Mouse (Mus musculus) retina, postnatal 7 days (tissue): ENCODE data around the gene Manea.
"Not testable (repeated sequence)": the region's sequence is repeated elsewhere in the genome, so short reads cannot be mapped to it uniquely, and the experiment has no call there.

Experiments used
- DNase-seq: peaks from one replicate; pipeline ENCODE4 v3.0.0-alpha.2; 2012; ENCODE audit warnings: low read depth, low spot score

The Manea gene

GRCm38 (mm10) chr4:26346443-26347106 is at the start of gene Manea:
TSS of gene Manea (minus strand) at chr4:26346891.
- peak; percentile 75 for DNase-seq

GRCm38 (mm10) chr4:26354616-26355015 is 7.9 kb upstream of the Manea start:
- DNase-seq, result no peak

DNA sequence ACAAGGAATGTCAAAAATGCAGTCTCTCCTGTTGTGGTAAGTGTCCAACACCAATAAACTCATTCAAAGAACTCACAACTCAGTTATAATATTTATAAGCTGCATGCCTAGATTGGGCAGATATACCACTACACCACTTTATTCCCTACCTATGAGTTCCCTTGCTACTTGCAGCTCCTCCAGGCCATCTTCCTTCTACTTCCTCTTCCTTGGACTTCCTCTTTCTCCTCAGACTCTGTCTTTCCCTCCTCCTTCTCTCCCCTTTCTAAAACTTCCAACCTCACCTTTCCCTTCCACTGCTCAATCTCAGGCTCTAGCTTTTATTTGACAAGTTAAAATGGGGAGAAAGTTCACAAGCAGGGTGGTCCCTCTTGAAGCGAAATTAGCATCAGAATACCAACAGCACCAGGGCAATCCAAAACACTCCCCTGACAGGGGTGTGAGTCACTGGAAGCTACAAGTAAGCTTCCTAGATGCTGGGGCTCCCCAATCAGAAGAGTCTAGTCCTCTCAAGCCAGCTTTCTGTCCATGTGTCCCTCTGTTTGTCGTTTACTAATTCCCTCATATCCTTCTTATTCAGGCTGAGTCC is 7.0 kb upstream of the Manea start:
- no peak for DNase-seq

GRCm38 (mm10) chr4:26347239-26347638 is 548 bp upstream of the Manea start:
- DNase-seq, result no peak

- DNase-seq, result no peak
Measured at GRCm38 (mm10) chr4:26345741-26346442, 799 bp downstream of the Manea start.

GRCm38 (mm10) chr4:26345080-26345479 is 1.6 kb downstream of the Manea start:
- no peak for DNase-seq

- DNase-seq, result no peak
Measured at GRCm38 (mm10) chr4:26342346-26342745, 4.3 kb downstream of the Manea start.

DNA sequence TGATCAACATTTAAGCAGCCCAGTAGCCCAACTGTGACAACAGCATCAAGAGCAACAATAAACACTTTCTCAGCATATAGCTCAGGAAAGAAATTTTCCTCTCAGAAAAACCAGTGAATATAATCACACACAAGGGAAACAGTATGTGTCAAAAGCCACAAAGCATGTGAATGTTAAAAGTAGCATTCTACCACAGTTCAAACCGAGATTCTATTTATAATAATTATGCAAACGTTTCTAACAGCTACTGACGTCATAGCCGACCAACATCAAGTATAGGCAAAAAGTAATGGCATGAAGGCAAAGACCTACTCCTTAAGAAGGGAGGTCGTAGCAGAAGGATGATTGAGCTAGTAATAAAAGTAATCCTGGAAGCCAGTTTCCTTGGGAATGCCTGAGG is 8.1 kb downstream of the Manea start:
- no peak for DNase-seq

DNA sequence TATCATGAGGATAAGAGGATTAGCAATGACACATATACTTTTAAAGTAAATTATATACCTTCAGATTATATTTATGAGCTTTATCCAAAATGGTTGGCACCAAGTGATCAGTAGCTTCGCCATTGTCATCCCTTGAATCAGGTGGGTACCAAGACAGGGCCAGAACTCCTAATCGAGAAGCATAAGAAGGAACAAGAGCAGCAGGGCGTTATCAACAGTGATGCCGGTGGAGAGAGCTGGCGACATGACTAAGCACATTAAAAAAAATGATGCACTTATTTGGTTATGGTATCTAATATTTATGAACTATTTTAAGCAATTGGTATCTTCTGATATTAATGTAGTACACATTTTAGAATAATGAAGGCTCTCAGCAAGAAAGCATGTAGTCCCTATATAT is 10.1 kb downstream of the Manea start:
- DNase-seq, result no peak

DNA sequence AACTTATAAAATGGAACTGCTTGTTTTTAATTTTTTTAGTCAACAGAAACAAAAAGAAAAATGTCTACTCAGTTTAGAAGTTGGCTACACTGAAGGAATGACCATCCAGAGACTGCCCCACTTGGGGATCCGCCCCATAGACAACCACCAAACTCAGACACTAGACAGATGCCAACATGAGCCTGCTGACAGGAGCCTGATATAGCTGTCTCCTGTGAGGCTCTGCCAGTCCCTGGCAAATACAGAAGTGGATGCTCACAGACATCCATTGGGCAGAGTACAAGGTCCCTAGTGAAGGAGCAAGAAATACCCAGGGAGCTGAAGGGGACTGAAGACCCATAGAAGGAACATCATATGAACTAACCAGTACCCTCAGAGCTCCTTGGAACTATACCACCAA is 42.0 kb downstream of the Manea start:
- DNase-seq, result not testable (repeated sequence)

- DNase-seq, result no peak
Measured at GRCm38 (mm10) chr4:26277112-26277716, 69.5 kb downstream of the Manea start.

- no peak for DNase-seq
Measured at GRCm38 (mm10) chr4:26276264-26276663, 70.4 kb downstream of the Manea start.

DNA sequence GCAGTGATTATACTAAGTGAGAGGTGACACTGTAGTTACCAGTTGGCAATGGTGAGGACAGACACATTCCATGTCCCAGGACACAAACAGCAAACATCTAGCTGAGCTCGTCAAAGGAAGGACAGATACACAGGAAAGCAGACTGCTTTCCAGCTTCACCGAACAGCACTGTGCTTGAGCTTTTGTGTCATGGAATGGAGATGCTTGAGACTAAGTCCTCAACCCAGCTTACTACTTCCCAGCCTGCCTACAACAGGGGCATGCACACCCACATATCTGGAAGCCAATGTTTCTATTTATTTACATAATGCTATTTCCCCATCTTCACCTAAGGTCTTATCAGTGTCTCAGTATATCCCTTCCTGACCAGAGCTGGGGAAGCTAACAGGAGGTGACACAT is 70.9 kb downstream of the Manea start:
- DNase-seq, result no peak
